9 mouse cellular contexts compared by ENCODE assay signal in the genomic region with DNA sequence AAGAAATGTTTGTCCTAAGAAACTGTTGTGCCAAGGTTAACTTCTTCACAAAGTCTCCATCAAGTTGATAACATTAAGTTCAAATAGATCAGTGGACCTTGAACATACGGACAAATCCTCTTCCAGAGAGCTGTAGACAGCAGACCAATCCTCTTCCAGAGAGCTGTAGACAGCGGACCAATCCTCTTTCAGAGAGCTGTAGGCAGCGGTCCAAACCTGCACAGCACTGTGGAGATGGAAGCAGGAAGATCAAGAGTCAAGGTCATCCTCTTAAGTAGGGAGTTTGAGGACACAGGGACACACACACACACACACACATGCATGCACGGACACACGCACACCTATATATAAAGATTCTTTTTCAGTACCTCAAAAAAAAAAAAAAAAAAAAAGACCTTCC. TPM values are rescaled to one million over a fixed set of nuclear protein-coding genes. Genes with fewer than 3 reads are reported as not detected.
DNase-seq lines count a peak whose midpoint lies in the region; ATAC-seq and TF ChIP-seq lines count a peak whose summit lies in the region.
"Had no signal": no experiment of that assay in that cellular context is flagged by ENCODE, and none has a peak within 500 bp of the region (broad histone marks: within the 10 kb centered on the region; RNA-seq: fewer than 3 reads in every experiment).

No protein-coding gene starts in this region.

- H3K36me3 ChIP-seq in hindbrain, embryonic 12.5 days: no peaks in the 10 kb centered on the region
- no peaks in the 10 kb centered on the region for H3K36me3 ChIP-seq in hindbrain, embryonic 11.5 days (ENCODE audit: control insufficient read depth, insufficient read depth, low read length)
- no peaks in the 10 kb centered on the region for H3K36me3 ChIP-seq in hindbrain, postnatal 0 days (ENCODE audit: insufficient read depth, low read length)
- no peaks in the 10 kb centered on the region for H3K36me3 ChIP-seq in midbrain, embryonic 14.5 days (ENCODE audit: control insufficient read depth, insufficient read depth, low read length)

- H3K27ac ChIP-seq in hindbrain, embryonic 12.5 days: no peak overlapping the region
- no peak overlapping the region for H3K27ac ChIP-seq in hindbrain, embryonic 11.5 days (ENCODE audit: low read depth, low read length)
- no peak overlapping the region for H3K27ac ChIP-seq in hindbrain, postnatal 0 days
- no peak overlapping the region for H3K27ac ChIP-seq in midbrain, embryonic 14.5 days (replicated peaks; ENCODE audit: low read depth, low read length)
- H3K27ac ChIP-seq: macrophage had no signal

- no peak overlapping the region for H3K4me3 ChIP-seq in hindbrain, embryonic 12.5 days
- no peak overlapping the region for H3K4me3 ChIP-seq in hindbrain, embryonic 11.5 days (ENCODE audit: low read depth, low read length)
- H3K4me3 ChIP-seq in hindbrain, postnatal 0 days (ENCODE audit: low read length): no peak overlapping the region
- H3K4me3 ChIP-seq in midbrain, embryonic 14.5 days (replicated peaks; ENCODE audit: low read depth, low read length): no peak overlapping the region; the same call in 1 of the 2 replicates

- no peaks in the 10 kb centered on the region for H3K9me3 ChIP-seq in hindbrain, embryonic 12.5 days (replicated peaks)
- H3K9me3 ChIP-seq in hindbrain, embryonic 11.5 days (ENCODE audit: control insufficient read depth, low read length): no peaks in the 10 kb centered on the region
- no peaks in the 10 kb centered on the region for H3K9me3 ChIP-seq in hindbrain, postnatal 0 days (ENCODE audit: low read length)
- no peaks in the 10 kb centered on the region for H3K9me3 ChIP-seq in midbrain, embryonic 14.5 days (ENCODE audit: control insufficient read depth, low read length)

- H3K27me3 ChIP-seq in hindbrain, embryonic 12.5 days: no peaks in the 10 kb centered on the region
- H3K27me3 ChIP-seq in hindbrain, embryonic 11.5 days (ENCODE audit: control insufficient read depth, insufficient read depth, low read length): no peaks in the 10 kb centered on the region
- no peaks in the 10 kb centered on the region for H3K27me3 ChIP-seq in hindbrain, postnatal 0 days (ENCODE audit: insufficient read depth, low read length)
- no peaks in the 10 kb centered on the region; the same call in 1 of the 2 replicates for H3K27me3 ChIP-seq in midbrain, embryonic 14.5 days (ENCODE audit: control insufficient read depth, insufficient read depth, low read length)

- DNase-seq in hindbrain, embryonic 11.5 days (ENCODE audit: low spot score): no peak
- peak; percentile 52 for DNase-seq in brain, adult 2 months (ENCODE audit: low read depth, low spot score)
- peak; percentile 17 for DNase-seq in hindbrain, postnatal 0 days (ENCODE audit: low spot score)
- DNase-seq in midbrain, embryonic 14.5 days: peak; percentile 14
- DNase-seq in thymus, postnatal 10 days (ENCODE audit: low spot score in 2 of 2): no peak
- no peak for DNase-seq in urinary bladder, adult 18-20 months (ENCODE audit: low spot score in 2 of 2)

- H3K4me1 ChIP-seq in hindbrain, embryonic 12.5 days: no peaks in the 10 kb centered on the region
- H3K4me1 ChIP-seq in hindbrain, embryonic 11.5 days (replicated peaks; ENCODE audit: control insufficient read depth, insufficient read depth, low read length): no peaks in the 10 kb centered on the region
- H3K4me1 ChIP-seq in hindbrain, postnatal 0 days (ENCODE audit: insufficient read depth, low read length): no peaks in the 10 kb centered on the region
- 0 out of 2 replicates have a peak, but pooled peaks cover 5% of the 10 kb centered on the region for H3K4me1 ChIP-seq in midbrain, embryonic 14.5 days (ENCODE audit: control insufficient read depth, insufficient read depth, low read length)

- H3K4me2 ChIP-seq in hindbrain, embryonic 12.5 days (replicated peaks): peak overlapping the region; percentile 84; the same call in 1 of the 2 replicates
- no peak overlapping the region for H3K4me2 ChIP-seq in hindbrain, embryonic 11.5 days (replicated peaks; ENCODE audit: low read depth, low read length)
- peak overlapping the region; percentile 81; the same call in 1 of the 2 replicates for H3K4me2 ChIP-seq in hindbrain, postnatal 0 days (ENCODE audit: low read depth, low read length)
- no peak overlapping the region; the same call in 1 of the 2 replicates for H3K4me2 ChIP-seq in midbrain, embryonic 14.5 days (ENCODE audit: low read length)

- WGBS in hindbrain, embryonic 12.5 days: 70% methylated on average over 5 of the region's 5 CpGs
- 68% methylated on average over 5 of the region's 5 CpGs for WGBS in hindbrain, embryonic 11.5 days
- 67% methylated on average over 5 of the region's 5 CpGs for WGBS in hindbrain, postnatal 0 days
- WGBS in midbrain, embryonic 14.5 days: 69% methylated on average over 5 of the region's 5 CpGs

- ATAC-seq in hindbrain, embryonic 12.5 days (ENCODE audit: low FRiP score): no peak
- no peak for ATAC-seq in hindbrain, embryonic 11.5 days (ENCODE audit: low FRiP score)
- no peak for ATAC-seq in hindbrain, postnatal 0 days
- no peak for ATAC-seq in midbrain, embryonic 14.5 days (ENCODE audit: low FRiP score, low TSS enrichment)
- ATAC-seq in erythroid progenitor cell, adult 5-6 weeks (replicated peaks; ENCODE audit: low FRiP score, poor library complexity, severe bottlenecking): no peak

- TF ChIP-seq CTCF in hindbrain, postnatal 0 days (IDR thresholded peaks at IDR 0.05; ENCODE audit: low read depth): no peak

- no peak overlapping the region for H3K9ac ChIP-seq in hindbrain, embryonic 12.5 days
- no peak overlapping the region for H3K9ac ChIP-seq in hindbrain, embryonic 11.5 days (ENCODE audit: low read depth, low read length)
- H3K9ac ChIP-seq in hindbrain, postnatal 0 days (replicated peaks; ENCODE audit: low read length): no peak overlapping the region
- H3K9ac ChIP-seq in midbrain, embryonic 14.5 days (replicated peaks; ENCODE audit: low read length): no peak overlapping the region

RNA-seq across cellular contexts. Expression of a gene that starts 0.6 kb away (rescaled TPM):
- polyA plus RNA-seq in hindbrain, embryonic 12.5 days (2016; fragmentation: Nextera tagmentation; extraction: Ambion mirVana): 41.8 and 50.7 TPM in 2 replicates
- 57.2 and 63.3 TPM in 2 replicates for polyA plus RNA-seq in hindbrain, embryonic 11.5 days (2014; fragmentation: Nextera tagmentation; extraction: Ambion mirVana)
- 81.9 and 82.1 TPM in 2 replicates for total RNA-seq in hindbrain, postnatal 0 days (2014; rRNA removed)
- polyA plus RNA-seq in hindbrain, postnatal 0 days (2015; fragmentation: Nextera tagmentation; extraction: Ambion mirVana): 122 and 124 TPM in 2 replicates
- polyA plus RNA-seq in midbrain, embryonic 14.5 days (2014; fragmentation: Nextera tagmentation; extraction: Ambion mirVana): 77.9 and 92.0 TPM in 2 replicates
- total RNA-seq in erythroid progenitor cell, adult 5-6 weeks (2015; ENCODE audit: low replicate concordance): 73.5 and 163 TPM in 2 replicates
- 36.2 and 37.8 TPM in 2 replicates for total RNA-seq in erythroid progenitor cell, adult 5-6 weeks (2017; ENCODE audit: low replicate concordance)

Comparison
In these comparisons a context has a peak if more than half of its experiments do, and no peak if none do; other contexts are left out.
1. H3K4me2 ChIP-seq: peak in hindbrain, embryonic 12.5 days (single experiment) and hindbrain, postnatal 0 days (single experiment); none in hindbrain, embryonic 11.5 days (single experiment) and midbrain, embryonic 14.5 days (single experiment).
2. DNase-seq: peak in brain, adult 2 months (single experiment), hindbrain, postnatal 0 days (single experiment) and midbrain, embryonic 14.5 days (single experiment); none in hindbrain, embryonic 11.5 days (single experiment), thymus, postnatal 10 days (0 of 2) and urinary bladder, adult 18-20 months (0 of 2).